ENCODE assay signal across 9 mouse cellular contexts in genomic region chr11:66983422-66984164, GRCm38 (mm10). TPM values are rescaled to one million over a fixed set of nuclear protein-coding genes. Genes with fewer than 3 reads are reported as not detected.
DNase-seq lines count a peak whose midpoint lies in the region; ATAC-seq lines count a peak whose summit lies in the region.
"Had no signal": no experiment of that assay in that cellular context is flagged by ENCODE, and none has a peak within 500 bp of the region (broad histone marks: within the 10 kb centered on the region; RNA-seq: fewer than 3 reads in every experiment).

No protein-coding gene starts in this region.

- no peak for DNase-seq in heart, adult 11 months
- peak; percentile 7 for DNase-seq in hindbrain, embryonic 10.5 days (ENCODE audit: low spot score)
- no peak for DNase-seq in adrenal gland, adult 8-10 months
- no peak for DNase-seq in adrenal gland, postnatal 10 days

- H3K27me3 ChIP-seq in heart, embryonic 14.5 days (ENCODE audit: control insufficient read depth, insufficient read depth, low read length) = 0 out of 2 replicates have a peak, but pooled peaks cover 3% of the 10 kb centered on the region
- no peaks in the 10 kb centered on the region for H3K27me3 ChIP-seq in hindbrain, embryonic 10.5 days (ENCODE audit: insufficient read depth, poor library complexity, severe bottlenecking)
- no peaks in the 10 kb centered on the region for H3K27me3 ChIP-seq in lung, embryonic 15.5 days
- no peaks in the 10 kb centered on the region for H3K27me3 ChIP-seq in neural tube, embryonic 15.5 days (replicated peaks)

- H3K4me1 ChIP-seq in heart, embryonic 14.5 days (ENCODE audit: control insufficient read depth in 2 of 2, insufficient read depth in 2 of 2, low read length in 2 of 2) = peaks cover 9 to 15% of the 10 kb centered on the region in 2 experiments
- peaks cover 34% of the 10 kb centered on the region for H3K4me1 ChIP-seq in hindbrain, embryonic 10.5 days (replicated peaks)
- H3K4me1 ChIP-seq in lung, embryonic 15.5 days = peaks cover 23% of the 10 kb centered on the region
- peaks cover 15% of the 10 kb centered on the region for H3K4me1 ChIP-seq in neural tube, embryonic 15.5 days

- no peaks in the 10 kb centered on the region for H3K36me3 ChIP-seq in heart, embryonic 14.5 days (ENCODE audit: control insufficient read depth, insufficient read depth, low read length)
- no peaks in the 10 kb centered on the region for H3K36me3 ChIP-seq in hindbrain, embryonic 10.5 days
- H3K36me3 ChIP-seq in lung, embryonic 15.5 days = no peaks in the 10 kb centered on the region
- H3K36me3 ChIP-seq in neural tube, embryonic 15.5 days = no peaks in the 10 kb centered on the region

- H3K27ac ChIP-seq in heart, embryonic 14.5 days (replicated peaks in 1 of 2; ENCODE audit: control insufficient read depth in 1 of 2, insufficient read depth in 1 of 2, low read depth in 2 of 2, low read length in 2 of 2) = 0 out of 4 replicates have a peak overlapping the region, but pooled peaks of 1 of the 2 experiments have one; percentile 6
- H3K27ac ChIP-seq in hindbrain, embryonic 10.5 days = peak overlapping the region; percentile 90
- H3K27ac ChIP-seq in lung, embryonic 15.5 days = peak overlapping the region; percentile 69
- H3K27ac ChIP-seq in neural tube, embryonic 15.5 days (replicated peaks) = peak overlapping the region; percentile 74; the same call in 1 of the 2 replicates

- no peaks in the 10 kb centered on the region for H3K9me3 ChIP-seq in heart, embryonic 14.5 days (ENCODE audit: control insufficient read depth, low read length)
- H3K9me3 ChIP-seq in hindbrain, embryonic 10.5 days = no peaks in the 10 kb centered on the region
- no peaks in the 10 kb centered on the region for H3K9me3 ChIP-seq in lung, embryonic 15.5 days
- no peaks in the 10 kb centered on the region for H3K9me3 ChIP-seq in neural tube, embryonic 15.5 days (replicated peaks)

- 48% methylated on average over 11 of the region's 11 CpGs for WGBS in heart, embryonic 14.5 days
- 63% methylated on average over 11 of the region's 11 CpGs for WGBS in hindbrain, embryonic 10.5 days
- WGBS in lung, embryonic 15.5 days = 34% methylated on average over 11 of the region's 11 CpGs
- 68% methylated on average over 11 of the region's 11 CpGs for WGBS in neural tube, embryonic 15.5 days

- H3K4me3 ChIP-seq in heart, embryonic 14.5 days (ENCODE audit: control insufficient read depth in 1 of 2, insufficient read depth in 1 of 2, low read depth in 1 of 2, low read length in 2 of 2) = no peak overlapping the region
- no peak overlapping the region for H3K4me3 ChIP-seq in hindbrain, embryonic 10.5 days
- H3K4me3 ChIP-seq in lung, embryonic 15.5 days = no peak overlapping the region
- H3K4me3 ChIP-seq in neural tube, embryonic 15.5 days (replicated peaks) = no peak overlapping the region

- no peak overlapping the region for H3K4me2 ChIP-seq in heart, embryonic 14.5 days (ENCODE audit: low read length)
- peak overlapping the region; percentile 69 for H3K4me2 ChIP-seq in lung, embryonic 15.5 days
- H3K4me2 ChIP-seq in neural tube, embryonic 15.5 days = peak overlapping the region; percentile 77; the same call in 1 of the 2 replicates

- ATAC-seq in heart, embryonic 14.5 days (ENCODE audit: insufficient number of reproducible peaks, insufficient read depth, low FRiP score, low read depth) = no peak
- ATAC-seq in lung, embryonic 15.5 days (ENCODE audit: borderline replicate concordance, extremely low read depth, low FRiP score, low TSS enrichment) = 0 out of 2 replicates have a peak, but pooled peaks have one; percentile 21
- no peak for ATAC-seq in neural tube, embryonic 15.5 days (ENCODE audit: low FRiP score)
- no peak for ATAC-seq in cerebellum, adult (ENCODE audit: insufficient number of reproducible peaks, low FRiP score, low TSS enrichment)

- peak overlapping the region; percentile 72; the same call in 1 of the 2 replicates for H3K9ac ChIP-seq in heart, embryonic 14.5 days (ENCODE audit: low read length)
- H3K9ac ChIP-seq in lung, embryonic 15.5 days = no peak overlapping the region
- no peak overlapping the region for H3K9ac ChIP-seq in neural tube, embryonic 15.5 days (replicated peaks)

RNA-seq across cellular contexts. Expression of gene Tmem238l, which starts 27.2 kb away (rescaled TPM):
- polyA plus RNA-seq in heart, embryonic 14.5 days (2014; fragmentation: Nextera tagmentation; extraction: Ambion mirVana) = 0.22 TPM in 1 of 2 replicates, not detected in the other
- not detected in 2 replicates for polyA plus RNA-seq in hindbrain, embryonic 10.5 days (2016; fragmentation: Nextera tagmentation; extraction: Ambion mirVana)
- polyA plus RNA-seq in lung, embryonic 15.5 days (2015; fragmentation: Nextera tagmentation; extraction: Ambion mirVana) = not detected in 2 replicates
- polyA plus RNA-seq in neural tube, embryonic 15.5 days (2015; fragmentation: Nextera tagmentation; extraction: Ambion mirVana) = not detected in 2 replicates
- not detected for total RNA-seq in adrenal gland, adult 8-10 months (2022)
- total RNA-seq in adrenal gland, postnatal 10 days (2021) = not detected
- total RNA-seq: adrenal gland, postnatal 4 days had no signal

RNA-seq across cellular contexts. Expression of gene Tmem220, which starts 41.4 kb away (rescaled TPM):
- 1.7 and 2.5 TPM in 2 replicates for polyA plus RNA-seq in heart, embryonic 14.5 days (2014; fragmentation: Nextera tagmentation; extraction: Ambion mirVana)
- 0.43 and 1.5 TPM in 2 replicates for polyA plus RNA-seq in hindbrain, embryonic 10.5 days (2016; fragmentation: Nextera tagmentation; extraction: Ambion mirVana)
- polyA plus RNA-seq in lung, embryonic 15.5 days (2015; fragmentation: Nextera tagmentation; extraction: Ambion mirVana) = 1.8 and 2.2 TPM in 2 replicates
- 0.51 and 0.59 TPM in 2 replicates for polyA plus RNA-seq in neural tube, embryonic 15.5 days (2015; fragmentation: Nextera tagmentation; extraction: Ambion mirVana)
- 10 to 100 TPM in 1 of 4 experiments, 1 to 10 TPM in 3; 8.1 to 10.0 (median 9.4) TPM for total RNA-seq in adrenal gland, adult 8-10 months (2022)
- total RNA-seq in adrenal gland, postnatal 10 days (2021) = 1 to 10 TPM; 5.2 to 6.1 TPM
